Mouse (Mus musculus): Measurements from ENCODE around the gene Gpr4.

DNA sequence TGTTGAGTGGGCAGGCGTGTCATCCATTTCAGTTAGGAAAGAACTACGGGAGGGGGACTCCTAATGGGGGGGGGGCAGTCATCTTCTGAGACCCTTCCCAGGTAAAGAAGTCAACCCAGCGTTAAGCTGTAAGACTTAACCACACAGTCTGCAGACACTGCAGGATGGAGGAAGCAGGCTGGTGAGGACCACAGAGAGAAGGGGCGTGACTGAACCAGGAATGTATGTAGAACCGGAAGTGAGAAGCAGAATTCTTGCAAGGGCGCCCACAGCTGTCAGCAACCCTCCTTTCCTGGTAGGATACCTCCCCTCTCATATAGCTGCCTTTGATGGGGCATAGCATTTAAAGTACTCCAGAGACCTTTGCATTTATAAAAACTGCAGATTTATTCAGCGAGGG is 44.2 kb downstream of the Gpr4 start:
- no peak for TF ChIP-seq POLR2A (IDR thresholded peaks at IDR 0.05; ENCODE audit: low read depth, low read length)
- no peak for TF ChIP-seq GABPA (IDR thresholded peaks at IDR 0.05; ENCODE audit: insufficient replicate concordance, low read depth, low read length)
- no peak for TF ChIP-seq ZNF384 (IDR thresholded peaks at IDR 0.05; ENCODE audit: low read depth, low read length)
- TF ChIP-seq SIN3A (IDR thresholded peaks at IDR 0.05; ENCODE audit: low read length): no peak
- no peak for TF ChIP-seq EP300 (IDR thresholded peaks at IDR 0.05; ENCODE audit: low read length)
- no peak for TF ChIP-seq CTCF (conservative IDR thresholded peaks at IDR 0.05 in 1 of 2, IDR thresholded peaks at IDR 0.05 in 1 of 2; ENCODE audit: low read depth in 2 of 2, low read length in 2 of 2)
- no peak for TF ChIP-seq MXI1 (IDR thresholded peaks at IDR 0.05; ENCODE audit: low read depth, low read length)
- no peak for TF ChIP-seq NRF1 (IDR thresholded peaks at IDR 0.05; ENCODE audit: low read depth, low read length)
- no peak for TF ChIP-seq SMC3 (IDR thresholded peaks at IDR 0.05; ENCODE audit: low read depth, low read length)
- no peak for TF ChIP-seq JUND (conservative IDR thresholded peaks at IDR 0.05; ENCODE audit: low read depth, low read length)
- TF ChIP-seq USF1 (IDR thresholded peaks at IDR 0.05; ENCODE audit: low read depth, low read length): no peak
- no peak for TF ChIP-seq IRF4 (IDR thresholded peaks at IDR 0.05; ENCODE audit: low read depth, low read length)
- TF ChIP-seq NELFE (IDR thresholded peaks at IDR 0.05; ENCODE audit: low read depth, low read length): no peak
- TF ChIP-seq RAD21 (IDR thresholded peaks at IDR 0.05; ENCODE audit: low read depth, low read length): no peak

All from CH12.LX (cell line).